Mouse (Mus musculus) kidney, postnatal 0 days (tissue): ENCODE data around the gene Eya4. TPM values are rescaled to one million over a fixed set of nuclear protein-coding genes. Genes with fewer than 3 reads are reported as not detected.

Source experiments
- ATAC-seq: fragments of 200-750 bp; cut with Nextera tagmentation; replicated peaks from 2 replicates; pipeline ENCODE4 v1.8.0; 2017; ENCODE audit warnings: low read depth, moderate number of reproducible peaks, moderate TSS enrichment, moderate library complexity; ENCODE audit not compliant: low FRiP score
- DNase-seq: peaks from one replicate; pipeline ENCODE4 v3.0.0-alpha.2; 2016; ENCODE audit warnings: low spot score
- H3K27ac ChIP-seq: fragments of 300-500 bp; sonication (generic); 2 replicates; pipeline ENCODE4 v1.5.1; 2014; ENCODE audit warnings: mild to moderate bottlenecking
- H3K27me3 ChIP-seq: fragments of 300-500 bp; sonication (generic); 2 replicates; pipeline ENCODE4 v1.6.1; 2014; ENCODE audit warnings: low read length, mixed read lengths; ENCODE audit not compliant: insufficient read depth
- H3K36me3 ChIP-seq: fragments of 300-500 bp; sonication (generic); 2 replicates; pipeline ENCODE4 v1.6.1; 2014; ENCODE audit warnings: low read length, mixed read lengths; ENCODE audit not compliant: insufficient read depth
- H3K4me1 ChIP-seq: fragments of 300-500 bp; sonication (generic); replicated peaks from 2 replicates; pipeline ENCODE4 v1.6.1; 2014; ENCODE audit warnings: antibody characterized with exemption, low read length, mixed read lengths; ENCODE audit not compliant: insufficient read depth
- H3K4me2 ChIP-seq: fragments of 300-500 bp; sonication (generic); 2 replicates; pipeline ENCODE4 v1.6.1; 2014; ENCODE audit warnings: mild to moderate bottlenecking, low read length, moderate library complexity, mixed read lengths
- H3K4me3 ChIP-seq: fragments of 300-500 bp; sonication (generic); replicated peaks from 2 replicates; pipeline ENCODE4 v1.5.1; 2014; ENCODE audit warnings: low read depth, low read length
- H3K9ac ChIP-seq: fragments of 300-500 bp; sonication (generic); 2 replicates; pipeline ENCODE4 v1.6.1; 2014; ENCODE audit warnings: low read depth, low read length
- H3K9me3 ChIP-seq: fragments of 300-500 bp; sonication (generic); replicated peaks from 2 replicates; pipeline ENCODE4 v1.6.1; 2016; ENCODE audit warnings: low read length, inconsistent platforms, mixed read lengths
- CTCF ChIP-seq: IDR thresholded peaks from 2 replicates; pipeline ENCODE4 v1.5.1; 2016; ENCODE audit warnings: antibody characterized with exemption, low read depth, mild to moderate bottlenecking, moderate library complexity
- WGBS: fragments of 180-500 bp; shearing (Covaris S2); extraction: QIAGEN DNeasy Blood & Tissue Kit; methylation state at CpG from one replicate; pipeline ENCODE4 v1.1.7; 2014; 5-methylcytosine and 5-hydroxymethylcytosine counted together
- polyA plus RNA-seq: library from polyadenylated mRNA; unstranded; fragments of >200 nt; fragmentation: Nextera tagmentation; extraction: Ambion mirVana; gene quantifications from 2 replicates; pipeline ENCODE4 v1.2.1, GENCODE M21; 2015

Gene Eya4
- polyA plus RNA-seq, 1 experiment from 2014 or later = 4.8 TPM

DNA sequence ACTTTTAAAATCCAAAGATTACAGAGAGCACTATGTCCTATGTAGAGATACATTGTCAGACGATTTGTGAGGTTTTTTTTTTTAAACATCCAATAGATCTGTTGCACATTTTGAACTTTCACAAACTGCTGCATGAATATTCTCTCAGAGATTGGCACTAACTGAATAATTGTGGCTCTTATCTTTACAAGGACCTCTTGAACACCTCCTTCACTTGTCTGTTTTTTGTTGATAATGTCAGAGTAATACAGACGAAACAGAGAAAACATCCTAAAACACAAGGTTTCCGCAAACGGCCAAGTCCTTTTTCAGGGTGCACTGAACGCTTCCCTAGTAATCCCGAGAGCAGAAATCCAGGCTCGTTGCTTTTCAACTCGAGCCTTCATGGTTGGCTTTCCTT lies 234.5 kb downstream of the Eya4 start:
- no peaks in the 10 kb centered on the region for H3K9me3 ChIP-seq
- H3K4me1 ChIP-seq = no peaks in the 10 kb centered on the region
- DNase-seq (no peak), ATAC-seq (no peak)
- H3K36me3 ChIP-seq = no peaks in the 10 kb centered on the region
- H3K9ac ChIP-seq = no peak overlapping the region
- no peaks in the 10 kb centered on the region for H3K27me3 ChIP-seq
- TF ChIP-seq CTCF = no peak
- H3K27ac ChIP-seq = no peak overlapping the region
- H3K4me3 ChIP-seq = no peak overlapping the region
- 84% methylated on average over 8 of the region's 8 CpGs for WGBS
- no peak overlapping the region for H3K4me2 ChIP-seq

DNA sequence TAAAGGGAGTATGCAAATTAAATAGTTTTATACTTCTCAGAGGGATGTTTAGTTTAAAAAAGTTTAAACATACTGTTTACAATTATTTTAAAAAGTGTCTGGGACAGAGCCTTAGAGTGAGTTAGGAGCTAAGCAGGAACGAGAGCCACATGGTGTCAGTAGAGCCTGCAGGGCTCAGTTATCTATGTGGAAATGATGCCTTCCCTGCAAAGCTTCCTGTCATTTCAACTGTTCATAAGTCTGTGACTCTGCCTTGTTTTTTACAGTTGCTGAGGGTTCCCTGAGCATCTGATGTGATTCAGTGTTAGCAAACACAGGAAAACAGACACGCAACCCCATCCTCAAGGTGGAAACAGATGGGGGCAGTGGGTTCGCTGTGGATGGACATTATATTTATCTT lies 235.3 kb downstream of the Eya4 start:
- H3K4me3 ChIP-seq = no peak overlapping the region
- no peaks in the 10 kb centered on the region for H3K27me3 ChIP-seq
- no peaks in the 10 kb centered on the region for H3K4me1 ChIP-seq
- no peak for TF ChIP-seq CTCF
- H3K4me2 ChIP-seq = no peak overlapping the region
- no peak overlapping the region for H3K27ac ChIP-seq
- no peak overlapping the region for H3K9ac ChIP-seq
- no peaks in the 10 kb centered on the region for H3K36me3 ChIP-seq
- H3K9me3 ChIP-seq = no peaks in the 10 kb centered on the region
- no peak for DNase-seq
- 81% methylated on average over 3 of the region's 3 CpGs for WGBS
- no peak for ATAC-seq

DNA sequence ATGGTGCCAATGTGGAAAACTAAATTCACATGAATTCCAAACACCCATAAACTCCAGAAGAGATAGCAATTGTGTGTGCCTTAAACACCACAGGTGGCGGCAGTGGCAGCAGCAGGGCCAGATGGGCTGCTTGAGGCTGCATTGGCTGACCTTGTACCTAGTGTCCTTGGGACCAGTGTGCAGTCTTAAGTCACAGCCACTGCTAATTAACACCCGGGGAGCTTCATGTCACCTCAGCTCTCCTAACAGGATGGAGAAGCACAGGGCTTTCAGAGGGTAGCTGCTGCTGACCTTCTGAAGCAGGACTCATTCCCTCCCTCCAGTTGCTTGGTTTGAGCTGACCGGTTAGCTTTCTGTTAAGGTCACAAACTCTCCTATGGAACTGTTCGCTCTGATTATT lies 242.5 kb downstream of the Eya4 start:
- H3K27ac ChIP-seq = no peak overlapping the region
- no peaks in the 10 kb centered on the region for H3K9me3 ChIP-seq
- no peak overlapping the region for H3K9ac ChIP-seq
- TF ChIP-seq CTCF = no peak
- no peaks in the 10 kb centered on the region for H3K27me3 ChIP-seq
- ATAC-seq = no peak
- no peaks in the 10 kb centered on the region for H3K4me1 ChIP-seq
- no peak for DNase-seq
- no peak overlapping the region for H3K4me3 ChIP-seq
- 61% methylated on average over 4 of the region's 4 CpGs for WGBS
- no peak overlapping the region for H3K4me2 ChIP-seq
- H3K36me3 ChIP-seq = no peaks in the 10 kb centered on the region

DNA sequence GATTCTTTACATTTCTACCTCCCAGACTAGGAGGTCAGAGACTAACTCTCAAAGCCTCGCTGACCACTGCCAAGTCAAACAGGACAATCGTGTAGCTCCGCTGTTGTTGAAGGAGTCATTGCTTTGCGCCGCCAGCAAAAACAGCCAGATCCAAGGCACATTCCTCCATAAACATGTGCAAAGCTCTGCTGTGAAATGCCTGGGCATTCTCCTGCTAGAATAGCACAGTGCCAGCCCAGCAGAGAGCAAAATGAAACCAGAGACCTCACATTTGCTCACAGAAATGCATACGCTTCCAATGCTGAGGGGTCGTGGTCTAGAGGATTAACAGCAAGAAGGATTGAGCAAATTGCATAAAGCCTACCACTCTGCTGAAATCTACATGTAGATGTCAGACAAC lies 258.1 kb downstream of the Eya4 start:
- ATAC-seq (no peak), DNase-seq (no peak)
- no peaks in the 10 kb centered on the region for H3K9me3 ChIP-seq
- H3K27ac ChIP-seq = no peak overlapping the region
- no peaks in the 10 kb centered on the region for H3K36me3 ChIP-seq
- WGBS = 71% methylated on average over 7 of the region's 7 CpGs
- no peaks in the 10 kb centered on the region for H3K4me1 ChIP-seq
- no peak for TF ChIP-seq CTCF
- H3K9ac ChIP-seq = no peak overlapping the region
- no peak overlapping the region for H3K4me2 ChIP-seq
- H3K27me3 ChIP-seq = no peaks in the 10 kb centered on the region
- H3K4me3 ChIP-seq = no peak overlapping the region

DNA sequence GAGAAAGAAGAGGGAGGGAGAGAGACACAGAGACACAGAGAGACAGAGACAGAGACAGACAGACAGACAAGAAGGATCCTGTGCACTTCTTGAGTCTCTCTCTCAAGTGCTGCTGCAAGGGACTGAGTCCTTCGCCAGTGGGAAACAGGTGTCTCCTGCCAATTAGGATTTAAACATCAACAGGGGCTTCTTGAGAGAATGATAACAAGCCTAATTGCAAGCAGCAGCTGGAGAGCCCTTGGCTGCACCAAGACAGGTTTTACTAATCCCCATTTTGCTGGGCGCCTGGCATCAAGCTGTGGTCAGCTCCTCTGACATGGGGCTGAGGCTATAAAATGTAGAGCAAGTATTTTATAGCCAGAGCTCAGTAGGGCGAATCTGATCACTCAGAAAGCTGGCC lies 259.0 kb downstream of the Eya4 start:
- no peaks in the 10 kb centered on the region for H3K9me3 ChIP-seq
- H3K4me1 ChIP-seq = no peaks in the 10 kb centered on the region
- DNase-seq = no peak
- WGBS = 45% methylated on average over 3 of the region's 3 CpGs
- TF ChIP-seq CTCF = no peak
- no peak overlapping the region for H3K4me2 ChIP-seq
- H3K27ac ChIP-seq = no peak overlapping the region
- no peak overlapping the region for H3K9ac ChIP-seq
- no peaks in the 10 kb centered on the region for H3K27me3 ChIP-seq
- no peak for ATAC-seq
- H3K4me3 ChIP-seq = no peak overlapping the region
- H3K36me3 ChIP-seq = no peaks in the 10 kb centered on the region

DNA sequence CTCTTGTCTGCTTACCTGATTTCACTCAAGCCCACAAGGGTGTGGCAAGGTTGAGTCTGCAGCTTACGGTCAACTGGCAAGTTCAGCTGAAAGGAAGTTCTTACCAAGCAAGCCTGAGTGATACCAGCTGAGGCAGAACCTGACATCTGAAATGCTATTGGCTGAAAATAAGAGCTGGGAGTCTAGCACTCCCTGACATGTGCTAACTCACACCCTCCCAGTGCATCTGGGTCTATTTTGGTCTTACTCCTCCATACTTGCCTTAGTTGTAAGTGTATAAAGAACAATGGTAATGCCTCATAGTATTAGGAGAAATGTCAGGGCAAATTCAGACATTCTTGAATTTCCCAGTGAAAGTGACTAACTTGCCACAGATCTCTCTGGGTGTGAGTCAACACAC lies 260.3 kb downstream of the Eya4 start:
- Histone ChIP-seq H3K4me2 (no peak overlapping the region), H3K27me3 (no peaks in the 10 kb centered on the region), H3K36me3 (no peaks in the 10 kb centered on the region), H3K9ac (no peak overlapping the region), H3K4me1 (no peaks in the 10 kb centered on the region), H3K9me3 (no peaks in the 10 kb centered on the region), H3K27ac (no peak overlapping the region), H3K4me3 (no peak overlapping the region)
- 68% methylated on average over 1 of the region's 1 CpGs for WGBS
- TF ChIP-seq CTCF = no peak
- ATAC-seq (no peak), DNase-seq (no peak)

DNA sequence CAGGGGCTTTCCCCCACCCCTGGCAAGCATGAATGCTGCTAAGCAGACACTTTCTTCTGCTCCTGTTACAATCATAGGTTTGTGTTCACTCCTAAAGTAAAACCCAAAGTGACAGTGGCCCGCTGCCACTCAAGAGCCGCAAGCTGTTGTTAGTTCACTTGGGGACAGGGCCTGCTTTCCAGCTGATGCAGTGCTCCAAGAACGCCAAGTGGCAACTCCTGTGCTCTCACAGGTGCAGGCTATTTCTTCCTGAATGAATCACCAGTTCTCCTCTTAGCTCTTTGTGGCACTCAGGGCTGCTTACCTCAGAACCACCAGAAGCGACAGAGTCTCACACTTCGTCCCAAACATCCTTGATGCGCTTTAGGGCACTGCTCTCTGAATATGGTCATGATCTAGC lies 261.3 kb downstream of the Eya4 start:
- no peak for DNase-seq
- H3K9ac ChIP-seq = no peak overlapping the region
- H3K4me2 ChIP-seq = no peak overlapping the region
- no peak for TF ChIP-seq CTCF
- no peaks in the 10 kb centered on the region for H3K4me1 ChIP-seq
- no peak for ATAC-seq
- no peak overlapping the region for H3K4me3 ChIP-seq
- WGBS = 88% methylated on average over 6 of the region's 6 CpGs
- no peak overlapping the region for H3K27ac ChIP-seq
- H3K9me3 ChIP-seq = no peaks in the 10 kb centered on the region
- no peaks in the 10 kb centered on the region for H3K36me3 ChIP-seq
- H3K27me3 ChIP-seq = no peaks in the 10 kb centered on the region
